Mouse (Mus musculus) neural tube, embryonic 14.5 days (tissue): ENCODE results near the gene Tfr2. TPM values are rescaled to one million over a fixed set of nuclear protein-coding genes. Genes with fewer than 3 reads are reported as not detected.

Experiments
- ATAC-seq: fragments of 200-750 bp; cut with Nextera tagmentation; 2 replicates; pipeline ENCODE4 v1.8.0; 2017; ENCODE audit warnings: low read depth, mild to moderate bottlenecking, moderate TSS enrichment, moderate library complexity
- H3K27ac ChIP-seq: fragments of 300-500 bp; sonication (generic); 2 replicates; pipeline ENCODE4 v1.5.1; 2014; ENCODE audit warnings: low read depth, mild to moderate bottlenecking, control low read depth, low read length, moderate library complexity, mixed read lengths
- H3K27me3 ChIP-seq: fragments of 300-500 bp; sonication (generic); 2 replicates; pipeline ENCODE4 v1.6.1; 2014; ENCODE audit warnings: low read length; ENCODE audit not compliant: control insufficient read depth, insufficient read depth
- H3K36me3 ChIP-seq: fragments of 300-500 bp; sonication (generic); 2 replicates; pipeline ENCODE4 v1.6.1; 2014; ENCODE audit warnings: low read length, mixed read lengths; ENCODE audit not compliant: control insufficient read depth, insufficient read depth
- H3K4me1 ChIP-seq: fragments of 300-500 bp; sonication (generic); 2 replicates; pipeline ENCODE4 v1.6.1; 2014; ENCODE audit warnings: low read length; ENCODE audit not compliant: control insufficient read depth, insufficient read depth
- H3K4me2 ChIP-seq: fragments of 300-500 bp; sonication (generic); 2 replicates; pipeline ENCODE4 v1.6.1; 2014; ENCODE audit warnings: mild to moderate bottlenecking, low read depth, low read length, control low read depth
- H3K4me3 ChIP-seq: fragments of 300-500 bp; sonication (generic); 2 replicates; pipeline ENCODE4 v1.5.1; 2014; ENCODE audit warnings: low read depth, low read length, control low read depth, mixed read lengths
- H3K9ac ChIP-seq: fragments of 300-500 bp; sonication (generic); replicated peaks from 2 replicates; pipeline ENCODE4 v1.6.1; 2014; ENCODE audit warnings: low read depth, mild to moderate bottlenecking, control low read depth, low read length, mixed read lengths
- H3K9me3 ChIP-seq: fragments of 300-500 bp; sonication (generic); 2 replicates; pipeline ENCODE4 v1.6.1; 2016; ENCODE audit warnings: low read length; ENCODE audit not compliant: control insufficient read depth
- WGBS: fragments of 180-500 bp; shearing (Covaris S2); extraction: QIAGEN DNeasy Blood & Tissue Kit; methylation state at CpG from one replicate; pipeline ENCODE4 v1.1.7; 2014; 5-methylcytosine and 5-hydroxymethylcytosine counted together
- polyA plus RNA-seq: library from polyadenylated mRNA; unstranded; fragments of >200 nt; fragmentation: Nextera tagmentation; extraction: Ambion mirVana; gene quantifications from 2 replicates; pipeline ENCODE4 v1.2.1, GENCODE M21; 2014

Gene Tfr2
- polyA plus RNA-seq, 1 experiment from 2014 or later = 5.8 TPM

DNA sequence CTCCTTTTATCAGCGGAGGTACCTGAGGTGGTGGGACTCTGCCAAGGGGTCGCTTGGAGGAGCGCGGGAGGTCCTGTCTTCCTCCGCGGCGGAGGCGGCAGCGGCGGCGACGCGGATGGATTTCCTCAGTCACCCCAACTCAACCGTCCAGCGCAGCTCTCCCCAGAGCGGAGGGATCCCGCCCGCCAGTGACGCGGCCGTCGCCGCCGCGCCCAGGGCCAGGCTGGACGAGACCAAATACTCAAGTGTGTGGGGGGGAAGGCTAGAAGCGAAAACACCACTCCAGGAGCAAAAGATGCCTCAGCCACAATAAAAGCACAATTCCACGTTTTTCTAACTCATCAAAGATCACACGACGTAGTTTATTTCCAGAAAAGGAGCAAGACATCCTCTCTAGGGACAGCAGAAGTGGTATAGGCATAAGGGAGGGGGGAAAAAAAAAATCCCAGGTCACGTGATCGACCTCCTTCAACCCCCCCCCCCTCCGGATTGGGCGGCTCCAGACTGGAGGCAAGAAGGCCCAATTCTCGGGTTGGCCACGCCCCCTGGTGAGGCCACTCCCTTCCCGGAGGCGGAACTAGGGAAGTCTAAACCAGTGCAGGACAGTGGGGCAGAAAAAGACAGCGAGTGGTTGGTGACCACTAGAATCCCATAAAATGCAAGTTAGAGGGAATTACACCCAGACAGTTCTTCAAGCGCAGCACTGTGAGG lies 36.4 kb upstream of the Tfr2 start, which contains the start of the genes Epo and Gnb2:
Gene Epo, minus strand, starts transcription at position 126 of the 711 bp plus-strand sequence.
Gene Gnb2, minus strand, starts transcription at position 394 of the 711 bp plus-strand sequence.
- no peaks in the 10 kb centered on the region for H3K27me3 ChIP-seq
- peaks cover 16% of the 10 kb centered on the region for H3K36me3 ChIP-seq
- under 1% methylated on average over 40 of the region's 40 CpGs for WGBS
- H3K4me3 ChIP-seq = peak within 1 kb of the TSS; percentile 94
- H3K9ac ChIP-seq = peak within 1 kb of the TSS; percentile 93
- peak within 1 kb of the TSS; percentile 93 for H3K4me2 ChIP-seq
- H3K9me3 ChIP-seq = no peaks in the 10 kb centered on the region
- peak; percentile 69 for ATAC-seq
- H3K27ac ChIP-seq = peak within 1 kb of the TSS; percentile 94
- peaks cover 9% of the 10 kb centered on the region; the same call in 1 of the 2 replicates for H3K4me1 ChIP-seq

DNA sequence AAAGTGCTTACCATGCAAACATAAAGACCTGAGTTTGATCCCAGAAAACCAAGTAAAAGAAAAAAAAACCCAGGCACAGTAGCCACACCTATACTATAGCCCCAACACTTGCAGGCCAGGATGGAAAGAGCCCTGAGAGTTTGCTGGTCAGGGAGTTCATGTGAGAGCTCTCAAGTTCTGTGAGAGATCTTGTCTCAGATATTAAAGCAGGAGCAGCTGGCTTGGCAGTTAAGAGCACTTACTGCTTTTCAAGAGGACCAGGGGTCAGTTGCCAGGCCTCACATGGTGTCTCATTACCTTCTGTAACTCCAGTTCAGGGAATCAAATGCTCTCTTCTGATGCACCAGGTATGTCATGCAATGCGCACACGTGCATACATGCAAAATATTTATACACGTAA lies 34.9 kb upstream of the Tfr2 start:
- H3K27ac ChIP-seq = no peak overlapping the region
- H3K9ac ChIP-seq = no peak overlapping the region
- H3K9me3 ChIP-seq = no peaks in the 10 kb centered on the region
- WGBS = 96% methylated on average over 3 of the region's 3 CpGs
- no peak for ATAC-seq
- H3K4me1 ChIP-seq = peaks cover 2% of the 10 kb centered on the region; the same call in 1 of the 2 replicates
- H3K4me3 ChIP-seq = no peak overlapping the region
- no peak overlapping the region for H3K4me2 ChIP-seq
- H3K27me3 ChIP-seq = no peaks in the 10 kb centered on the region
- peaks cover under 1% of the 10 kb centered on the region for H3K36me3 ChIP-seq

DNA sequence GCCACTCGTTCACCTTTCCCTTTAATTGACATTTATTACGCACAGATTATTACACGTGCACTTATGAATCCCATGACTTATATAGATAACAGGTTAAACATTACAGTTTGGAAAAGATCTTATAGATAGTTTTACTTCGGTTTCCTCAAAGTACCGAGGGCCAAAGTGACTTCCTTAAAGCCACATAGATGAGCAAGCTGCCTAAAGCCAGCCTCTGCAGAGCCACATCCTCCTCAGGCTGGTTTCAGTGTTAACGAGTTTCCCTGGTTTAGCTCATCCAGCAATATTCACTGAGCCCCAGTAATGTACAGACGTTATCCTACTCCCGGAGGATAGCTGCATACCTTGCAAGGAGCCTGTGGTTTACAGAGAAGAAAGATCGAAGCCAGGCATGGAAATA lies 34.3 kb upstream of the Tfr2 start:
- H3K27me3 ChIP-seq = no peaks in the 10 kb centered on the region
- no peaks in the 10 kb centered on the region for H3K4me1 ChIP-seq
- no peaks in the 10 kb centered on the region for H3K9me3 ChIP-seq
- H3K4me2 ChIP-seq = no peak overlapping the region
- no peak overlapping the region for H3K9ac ChIP-seq
- H3K36me3 ChIP-seq = no peaks in the 10 kb centered on the region; the same call in 1 of the 2 replicates
- no peak overlapping the region for H3K4me3 ChIP-seq
- no peak overlapping the region for H3K27ac ChIP-seq
- ATAC-seq = no peak
- 89% methylated on average over 9 of the region's 9 CpGs for WGBS

DNA sequence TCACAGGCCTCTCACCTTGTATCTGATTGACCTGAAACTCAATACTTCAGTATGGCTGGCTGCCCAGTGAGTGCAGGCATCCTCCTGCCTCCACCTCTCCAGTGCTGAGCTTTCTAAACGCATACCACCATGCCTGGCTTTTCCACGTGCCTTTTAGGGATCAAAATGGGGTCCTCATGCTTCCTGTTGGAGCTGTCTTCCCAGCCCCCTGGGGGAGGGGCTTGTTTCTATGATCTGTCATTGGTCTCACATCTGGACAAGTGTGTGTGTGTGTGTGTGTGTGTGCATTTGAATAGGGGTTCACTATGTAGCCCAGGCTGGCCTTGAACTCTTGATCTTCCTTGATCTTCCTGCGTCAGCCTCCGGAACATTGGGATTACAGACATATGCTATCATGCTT lies 32.2 kb upstream of the Tfr2 start:
- H3K27ac ChIP-seq = no peak overlapping the region
- ATAC-seq = no peak
- H3K27me3 ChIP-seq = no peaks in the 10 kb centered on the region
- H3K9ac ChIP-seq = no peak overlapping the region
- H3K4me2 ChIP-seq = no peak overlapping the region
- WGBS = 60% methylated on average over 4 of the region's 4 CpGs
- no peaks in the 10 kb centered on the region for H3K4me1 ChIP-seq
- no peaks in the 10 kb centered on the region for H3K36me3 ChIP-seq
- no peak overlapping the region for H3K4me3 ChIP-seq
- no peaks in the 10 kb centered on the region for H3K9me3 ChIP-seq

DNA sequence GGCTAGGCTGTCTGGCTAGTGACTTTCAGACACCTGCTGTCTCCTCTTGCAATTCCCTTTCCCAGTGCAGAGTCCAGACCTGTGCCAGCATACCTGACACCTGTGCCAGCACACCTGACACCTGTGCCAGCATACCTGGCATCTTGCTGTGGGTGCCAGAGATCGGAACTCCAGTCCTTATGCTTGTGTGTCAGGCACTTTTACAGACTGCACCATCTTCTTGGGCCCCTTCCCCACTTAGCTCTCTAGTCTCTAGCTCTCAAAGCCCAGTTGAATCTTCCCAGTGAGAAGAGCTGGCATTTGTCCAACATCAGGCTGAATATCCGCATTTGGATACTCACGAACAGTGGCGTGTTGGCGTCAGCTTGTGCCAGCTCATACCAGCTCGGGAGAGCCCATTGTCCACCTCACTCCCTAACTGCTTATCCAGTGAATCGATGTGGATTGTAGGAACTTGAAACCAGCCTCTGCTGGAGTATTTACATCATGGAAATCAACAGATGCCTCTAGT lies 30.3 kb upstream of the Tfr2 start:
- no peaks in the 10 kb centered on the region for H3K4me1 ChIP-seq
- ATAC-seq = no peak; the same call in 1 of the 2 replicates
- WGBS = 53% methylated on average over 7 of the region's 7 CpGs
- no peak overlapping the region for H3K27ac ChIP-seq
- H3K4me3 ChIP-seq = no peak overlapping the region
- H3K9me3 ChIP-seq = no peaks in the 10 kb centered on the region
- no peak overlapping the region for H3K9ac ChIP-seq
- H3K27me3 ChIP-seq = no peaks in the 10 kb centered on the region
- H3K4me2 ChIP-seq = no peak overlapping the region
- no peaks in the 10 kb centered on the region for H3K36me3 ChIP-seq

DNA sequence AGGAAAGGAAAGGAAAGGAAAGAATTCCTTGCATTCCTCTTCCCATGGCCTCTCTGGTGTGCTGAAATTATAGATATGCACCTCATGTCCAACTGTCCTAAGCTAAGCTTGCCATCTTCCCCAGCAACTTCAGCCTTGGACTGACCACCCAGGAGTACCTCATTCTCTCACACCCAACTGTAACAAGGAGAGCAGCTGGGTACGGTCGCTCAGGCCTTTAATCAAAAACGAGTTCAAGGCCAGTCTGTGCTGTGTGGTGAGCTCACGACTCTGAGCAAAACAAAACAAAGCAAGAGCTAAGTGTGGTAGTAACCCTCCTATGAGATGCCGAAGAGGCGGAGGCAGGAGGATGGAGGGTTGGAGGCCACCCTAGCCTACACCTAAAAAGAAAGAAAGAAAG lies 28.6 kb upstream of the Tfr2 start:
- H3K9me3 ChIP-seq = no peaks in the 10 kb centered on the region
- no peak overlapping the region for H3K27ac ChIP-seq
- H3K4me1 ChIP-seq = no peaks in the 10 kb centered on the region
- H3K27me3 ChIP-seq = no peaks in the 10 kb centered on the region
- H3K4me2 ChIP-seq = no peak overlapping the region
- no peak overlapping the region for H3K9ac ChIP-seq
- no peaks in the 10 kb centered on the region for H3K36me3 ChIP-seq
- 73% methylated on average over 6 of the region's 6 CpGs for WGBS
- H3K4me3 ChIP-seq = no peak overlapping the region
- ATAC-seq = no peak

DNA sequence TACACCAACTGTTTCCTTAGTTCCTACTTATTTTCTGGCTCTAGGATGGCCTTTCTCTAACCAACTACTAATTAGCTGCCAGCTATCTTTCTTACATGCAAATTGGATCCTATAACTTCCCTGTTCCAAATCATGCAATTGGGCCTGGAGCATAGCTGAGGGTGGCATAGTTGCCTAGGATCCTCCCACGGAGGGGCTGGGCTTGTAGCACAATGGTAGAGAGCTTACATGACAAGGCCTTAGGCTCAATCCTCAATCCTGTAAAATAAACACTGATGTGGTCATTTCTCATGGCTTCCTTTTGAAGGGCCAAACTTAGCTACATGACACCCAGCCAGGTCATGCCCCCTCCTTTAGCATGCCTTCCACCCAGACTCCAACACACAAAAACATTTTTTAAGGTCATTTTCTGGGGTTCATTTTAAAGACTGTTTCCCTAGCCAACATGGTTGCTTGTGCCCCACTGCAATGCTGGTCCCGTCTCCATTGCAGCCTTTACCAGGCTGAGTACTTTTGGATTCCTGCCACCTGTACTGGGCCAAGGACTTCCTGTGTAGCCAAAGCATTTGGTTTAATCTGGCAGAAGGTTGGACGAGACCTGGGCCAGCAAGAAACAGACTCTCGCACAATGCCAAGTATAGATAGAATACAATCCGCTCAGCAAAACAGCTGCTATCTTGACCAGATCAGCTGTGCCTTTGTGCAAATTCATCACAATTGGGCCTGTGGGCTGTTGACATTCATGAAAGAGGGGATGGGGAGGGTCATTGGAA lies 27.7 kb upstream of the Tfr2 start:
- no peaks in the 10 kb centered on the region for H3K36me3 ChIP-seq
- ATAC-seq = no peak
- no peak overlapping the region for H3K4me2 ChIP-seq
- no peaks in the 10 kb centered on the region for H3K4me1 ChIP-seq
- H3K9me3 ChIP-seq = no peaks in the 10 kb centered on the region
- WGBS = 74% methylated on average over 5 of the region's 5 CpGs
- H3K4me3 ChIP-seq = no peak overlapping the region
- H3K27me3 ChIP-seq = no peaks in the 10 kb centered on the region
- H3K9ac ChIP-seq = no peak overlapping the region
- no peak overlapping the region for H3K27ac ChIP-seq

DNA sequence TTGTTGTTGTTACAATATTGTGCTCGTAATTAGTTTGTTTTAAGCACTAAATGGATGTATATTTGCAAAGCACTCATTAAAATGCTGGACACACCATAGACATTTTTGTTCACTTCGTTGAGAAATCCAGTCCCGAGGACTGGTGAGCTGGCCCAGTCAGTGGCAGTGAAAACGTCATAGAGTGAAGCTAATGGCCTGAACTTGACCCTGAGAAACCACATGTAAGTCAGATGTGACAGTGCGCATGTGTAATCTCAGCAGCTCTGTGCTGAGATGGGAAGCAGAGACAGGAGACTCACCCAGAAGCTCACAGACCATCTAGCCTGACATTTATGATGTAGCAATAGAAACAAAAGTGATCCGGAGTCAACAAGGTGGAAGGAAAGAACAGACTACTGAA lies 24.7 kb upstream of the Tfr2 start:
- Histone ChIP-seq H3K4me1 (no peaks in the 10 kb centered on the region), H3K4me3 (no peak overlapping the region), H3K9me3 (no peaks in the 10 kb centered on the region), H3K27ac (no peak overlapping the region), H3K4me2 (no peak overlapping the region), H3K9ac (no peak overlapping the region), H3K27me3 (no peaks in the 10 kb centered on the region), H3K36me3 (no peaks in the 10 kb centered on the region)
- whole genome bisulfite sequencing = 68% methylated on average over 6 of the region's 6 CpGs
- ATAC-seq = no peak

DNA sequence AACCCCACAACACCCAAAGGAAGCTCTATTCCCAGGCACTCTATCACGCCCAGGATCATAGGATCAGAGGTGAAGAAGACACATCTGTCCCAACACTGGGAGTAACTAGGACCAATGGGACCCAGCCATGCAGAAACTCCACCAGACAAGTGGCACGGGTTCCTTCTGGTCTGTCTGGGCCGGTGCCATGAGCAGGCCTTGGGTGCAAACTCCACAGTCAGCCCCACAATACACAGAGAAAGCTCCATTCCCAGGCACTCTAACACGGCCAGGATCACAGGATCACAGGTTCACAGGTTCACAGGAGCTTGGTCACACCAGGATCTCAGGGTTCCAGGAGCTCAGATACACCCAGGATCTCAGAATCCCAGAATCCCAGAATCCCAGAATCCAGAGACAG lies 24.0 kb upstream of the Tfr2 start:
- Histone ChIP-seq H3K4me3 (no peak overlapping the region), H3K9ac (no peak overlapping the region), H3K36me3 (no peaks in the 10 kb centered on the region), H3K27ac (no peak overlapping the region), H3K9me3 (no peaks in the 10 kb centered on the region), H3K27me3 (no peaks in the 10 kb centered on the region), H3K4me2 (no peak overlapping the region), H3K4me1 (no peaks in the 10 kb centered on the region)
- 82% methylated on average over 4 of the region's 4 CpGs for WGBS
- ATAC-seq = no peak
